Mouse (Mus musculus) forebrain, embryonic 15.5 days (tissue): ENCODE measurements around the gene D7Ertd443e. TPM values are rescaled to one million over a fixed set of nuclear protein-coding genes. Genes with fewer than 3 reads are reported as not detected.

Source experiments
- ATAC-seq: fragments of 200-750 bp; cut with Nextera tagmentation; replicated peaks from 2 replicates; pipeline ENCODE4 v1.8.0; 2017; ENCODE audit warnings: mild to moderate bottlenecking, moderate TSS enrichment, moderate library complexity
- H3K27ac ChIP-seq: fragments of 300-500 bp; sonication (generic); replicated peaks from 2 replicates; pipeline ENCODE4 v1.5.1; 2015; ENCODE audit warnings: mild to moderate bottlenecking, inconsistent platforms
- H3K27me3 ChIP-seq: fragments of 300-500 bp; sonication (generic); 2 replicates; pipeline ENCODE4 v1.6.1; 2015; ENCODE audit warnings: inconsistent platforms
- H3K36me3 ChIP-seq: fragments of 300-500 bp; sonication (generic); 2 replicates; pipeline ENCODE4 v1.6.1; 2015; ENCODE audit warnings: mild to moderate bottlenecking, inconsistent platforms
- H3K4me1 ChIP-seq: fragments of 300-500 bp; sonication (generic); 2 replicates; pipeline ENCODE4 v1.6.1; 2015; ENCODE audit warnings: inconsistent platforms
- H3K4me2 ChIP-seq: fragments of 300-500 bp; sonication (generic); replicated peaks from 2 replicates; pipeline ENCODE4 v1.6.1; 2015; ENCODE audit warnings: mild to moderate bottlenecking, inconsistent platforms
- H3K4me3 ChIP-seq: fragments of 300-500 bp; sonication (generic); 2 replicates; pipeline ENCODE4 v1.5.1; 2015; ENCODE audit warnings: mild to moderate bottlenecking, inconsistent platforms
- H3K9ac ChIP-seq: fragments of 300-500 bp; sonication (generic); replicated peaks from 2 replicates; pipeline ENCODE4 v1.6.1; 2015; ENCODE audit warnings: mild to moderate bottlenecking, inconsistent platforms
- H3K9me3 ChIP-seq: fragments of 300-500 bp; sonication (generic); 2 replicates; pipeline ENCODE4 v1.6.1; 2016; ENCODE audit warnings: inconsistent platforms
- WGBS: fragments of 180-500 bp; shearing (Covaris S2); methylation state at CpG from one replicate; pipeline ENCODE4 v1.1.7; 2015; ENCODE audit warnings: mixed read lengths; 5-methylcytosine and 5-hydroxymethylcytosine counted together
- polyA plus RNA-seq: library from polyadenylated mRNA; unstranded; fragments of >200 nt; fragmentation: Nextera tagmentation; extraction: Ambion mirVana; gene quantifications from 2 replicates; pipeline ENCODE4 v1.2.1, GENCODE M21; 2015

The D7Ertd443e gene
- not detected in 2 replicates for polyA plus RNA-seq

- WGBS = 92% methylated on average over 5 of the region's 5 CpGs
- no peak within 1 kb of the TSS for H3K9ac ChIP-seq
- H3K4me2 ChIP-seq = no peak within 1 kb of the TSS
- ATAC-seq = no peak
- H3K27ac ChIP-seq = no peak within 1 kb of the TSS
- H3K4me3 ChIP-seq = no peak within 1 kb of the TSS
- H3K36me3 ChIP-seq = no peaks in the 10 kb centered on the region
- H3K4me1 ChIP-seq = peaks cover 9% of the 10 kb centered on the region; the same call in 1 of the 2 replicates
- H3K9me3 ChIP-seq = no peaks in the 10 kb centered on the region
- no peaks in the 10 kb centered on the region for H3K27me3 ChIP-seq
Measured at GRCm38 (mm10) chr7:134385561-134385960, at the start of gene D7Ertd443e. TSS of gene D7Ertd443e (minus strand) at chr7:134385661.

DNA sequence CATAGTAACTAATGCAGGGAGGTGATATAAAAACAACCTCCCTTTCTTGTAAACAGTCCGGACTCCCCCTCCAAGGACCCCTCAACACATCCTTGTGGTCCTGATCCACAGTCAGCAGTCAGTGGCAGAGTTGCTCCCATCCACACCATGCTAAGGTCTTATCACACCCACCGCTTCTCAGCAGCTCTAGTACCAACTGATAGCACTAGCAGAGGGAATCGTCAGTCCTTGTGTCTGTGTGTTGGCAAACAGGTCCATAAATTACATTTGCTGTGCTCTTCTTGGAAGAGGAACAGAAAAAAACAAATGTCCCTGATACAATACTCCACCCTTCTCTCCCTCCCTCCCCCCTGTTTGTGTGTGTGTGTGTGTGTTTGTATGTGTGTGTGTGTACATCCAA lies 46.2 kb upstream of the D7Ertd443e start:
- ATAC-seq = no peak
- WGBS = 91% methylated on average over 3 of the region's 3 CpGs
- Histone ChIP-seq H3K4me3 (no peak overlapping the region), H3K27me3 (no peaks in the 10 kb centered on the region), H3K4me2 (no peak overlapping the region), H3K36me3 (no peaks in the 10 kb centered on the region), H3K4me1 (no peaks in the 10 kb centered on the region), H3K27ac (no peak overlapping the region), H3K9ac (no peak overlapping the region), H3K9me3 (no peaks in the 10 kb centered on the region)

DNA sequence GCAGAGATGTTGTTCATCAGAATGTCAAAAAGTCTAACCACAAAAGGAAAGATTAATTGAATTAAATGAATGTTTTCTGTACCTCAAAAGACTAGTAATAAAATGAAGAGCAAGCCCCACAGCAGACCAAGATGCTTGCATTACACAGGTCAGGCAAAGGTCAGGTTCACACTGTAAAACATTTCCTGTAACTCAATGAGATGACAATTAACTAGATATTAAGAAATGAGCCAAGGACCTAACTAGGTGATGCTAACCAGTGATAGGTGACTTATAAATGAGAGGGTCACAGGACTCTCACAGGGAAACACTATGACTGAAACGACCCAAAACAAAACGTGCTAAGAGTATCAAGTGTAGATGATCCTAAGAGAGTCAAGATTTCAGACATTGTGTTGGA lies 43.2 kb upstream of the D7Ertd443e start:
- WGBS = 87% methylated on average over 2 of the region's 2 CpGs

DNA sequence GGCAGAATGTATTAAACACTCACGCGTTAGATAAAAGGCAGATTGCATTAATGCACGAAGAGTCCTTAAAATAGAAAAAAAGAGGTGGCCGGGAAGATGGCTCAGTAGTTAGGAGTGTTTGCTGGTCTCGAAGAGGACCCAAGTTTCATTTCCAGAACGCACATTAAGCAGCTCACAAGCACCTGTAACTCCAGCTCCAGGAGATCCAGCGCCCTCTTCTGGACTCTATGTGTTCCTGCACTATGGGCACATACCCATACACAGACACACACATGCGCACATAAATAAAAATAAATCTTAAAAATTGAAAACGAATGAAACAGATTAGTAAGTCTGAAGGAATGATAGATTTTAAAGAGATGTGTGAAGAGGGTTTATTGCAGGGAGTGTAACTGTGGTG lies 29.6 kb upstream of the D7Ertd443e start:
- no peak overlapping the region for H3K4me2 ChIP-seq
- no peak overlapping the region for H3K27ac ChIP-seq
- no peaks in the 10 kb centered on the region for H3K27me3 ChIP-seq
- no peak overlapping the region for H3K4me3 ChIP-seq
- H3K9ac ChIP-seq = no peak overlapping the region
- no peaks in the 10 kb centered on the region for H3K9me3 ChIP-seq
- 96% methylated on average over 9 of the region's 9 CpGs for WGBS
- H3K4me1 ChIP-seq = peaks cover 6% of the 10 kb centered on the region; the same call in 1 of the 2 replicates
- H3K36me3 ChIP-seq = no peaks in the 10 kb centered on the region
- ATAC-seq = no peak

More for the DNA sequence above, 43.2 kb upstream of the D7Ertd443e start:
- Histone ChIP-seq H3K9ac (no peak overlapping the region), H3K9me3 (no peaks in the 10 kb centered on the region), H3K4me1 (no peaks in the 10 kb centered on the region), H3K4me2 (no peak overlapping the region), H3K27me3 (no peaks in the 10 kb centered on the region), H3K4me3 (no peak overlapping the region), H3K36me3 (no peaks in the 10 kb centered on the region), H3K27ac (no peak overlapping the region)
- ATAC-seq = no peak

DNA sequence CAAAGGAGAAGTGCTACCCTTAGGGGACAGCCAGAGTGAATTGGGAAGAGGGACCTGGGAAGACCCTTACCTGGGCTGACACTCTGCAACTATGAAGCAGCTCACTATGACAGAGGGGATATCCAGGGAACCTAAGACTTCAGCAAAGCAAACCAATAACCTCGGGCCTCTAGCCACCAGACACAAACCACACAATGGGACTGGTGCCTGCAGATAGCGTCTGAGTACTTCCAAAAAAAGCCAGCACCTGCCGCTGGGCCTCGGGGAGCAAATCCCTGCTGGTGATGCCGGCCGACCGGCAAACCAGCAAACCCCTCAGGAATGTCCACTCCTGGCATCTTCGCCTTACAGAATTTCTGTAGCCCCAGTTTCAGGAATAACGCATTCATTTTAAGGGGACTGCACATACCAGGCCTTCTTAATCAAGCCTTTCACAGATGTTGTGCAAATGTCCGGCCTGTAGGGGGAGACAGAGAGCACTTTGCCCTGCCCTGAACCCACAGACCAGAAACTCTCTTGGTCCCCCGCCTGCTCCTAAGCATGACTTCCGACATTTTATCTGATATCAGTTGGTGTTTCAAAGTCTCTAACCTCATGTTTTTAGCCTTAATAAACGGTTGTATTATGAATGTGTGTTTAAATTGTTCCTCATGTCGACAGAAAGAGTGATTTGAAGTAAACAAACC lies 28.7 kb upstream of the D7Ertd443e start:
- H3K4me1 ChIP-seq = peaks cover 6% of the 10 kb centered on the region; the same call in 1 of the 2 replicates
- WGBS = 53% methylated on average over 14 of the region's 14 CpGs
- no peaks in the 10 kb centered on the region for H3K27me3 ChIP-seq
- no peak overlapping the region for H3K9ac ChIP-seq
- ATAC-seq = no peak
- no peak overlapping the region for H3K27ac ChIP-seq
- H3K9me3 ChIP-seq = no peaks in the 10 kb centered on the region
- H3K4me3 ChIP-seq = no peak overlapping the region
- no peak overlapping the region for H3K4me2 ChIP-seq
- H3K36me3 ChIP-seq = no peaks in the 10 kb centered on the region

DNA sequence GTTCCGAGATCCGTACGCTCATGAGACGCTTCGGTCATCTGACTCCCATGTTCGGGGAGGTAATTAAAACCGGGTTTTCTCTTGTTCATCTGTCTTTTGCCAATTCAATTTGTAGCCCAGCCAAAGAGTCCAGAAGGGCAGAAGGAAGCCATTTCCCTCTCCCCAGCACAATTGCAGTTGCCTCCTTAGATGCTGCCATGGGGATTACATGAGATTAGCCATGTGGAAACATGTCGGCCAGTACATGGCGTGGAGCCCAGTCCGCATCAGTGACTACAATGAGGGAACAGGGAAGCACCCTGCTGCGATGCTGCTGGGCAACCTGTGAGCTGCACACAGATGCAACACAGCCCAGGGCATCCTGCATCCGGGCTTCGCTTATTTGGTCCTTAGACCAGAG lies 23.2 kb upstream of the D7Ertd443e start:
- 0 out of 2 replicates have a peak, but pooled peaks have one; percentile 46 for ATAC-seq
- Histone ChIP-seq H3K27ac (no peak overlapping the region), H3K4me3 (no peak overlapping the region), H3K9me3 (no peaks in the 10 kb centered on the region), H3K4me2 (no peak overlapping the region), H3K27me3 (no peaks in the 10 kb centered on the region), H3K9ac (no peak overlapping the region), H3K36me3 (no peaks in the 10 kb centered on the region), H3K4me1 (peaks cover 5% of the 10 kb centered on the region; the same call in 1 of the 2 replicates)
- WGBS = 73% methylated on average over 13 of the region's 13 CpGs

DNA sequence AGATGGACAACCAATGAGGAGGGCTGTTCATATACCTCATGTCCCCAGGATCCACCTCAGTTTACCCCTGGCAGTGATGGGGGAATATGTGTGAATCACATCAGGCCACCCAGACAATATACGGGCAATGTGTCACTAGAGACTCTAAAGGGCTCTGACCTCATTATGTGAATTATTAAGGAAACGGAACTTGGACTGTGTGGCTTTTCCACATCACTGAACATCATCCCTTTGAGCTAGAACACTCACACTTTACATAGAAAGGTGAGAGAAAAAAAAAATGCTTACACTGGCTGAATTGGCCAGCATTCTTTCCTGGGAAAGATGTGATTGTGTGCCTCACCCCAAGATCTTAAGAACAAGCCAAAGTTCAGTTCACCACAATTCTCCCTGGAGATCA lies 15.3 kb upstream of the D7Ertd443e start:
- H3K4me2 ChIP-seq = no peak overlapping the region
- H3K9me3 ChIP-seq = no peaks in the 10 kb centered on the region
- H3K4me1 ChIP-seq = no peaks in the 10 kb centered on the region
- H3K27me3 ChIP-seq = no peaks in the 10 kb centered on the region
- no peak overlapping the region for H3K9ac ChIP-seq
- 54% methylated on average over 2 of the region's 2 CpGs for WGBS
- H3K4me3 ChIP-seq = no peak overlapping the region
- no peaks in the 10 kb centered on the region for H3K36me3 ChIP-seq
- no peak overlapping the region for H3K27ac ChIP-seq
- no peak for ATAC-seq

GRCm38 (mm10) chr7:134396769-134397168 lies 11.3 kb upstream of the D7Ertd443e start:
- no peaks in the 10 kb centered on the region for H3K27me3 ChIP-seq
- no peaks in the 10 kb centered on the region for H3K36me3 ChIP-seq
- no peaks in the 10 kb centered on the region for H3K9me3 ChIP-seq
- H3K27ac ChIP-seq = no peak overlapping the region
- H3K4me3 ChIP-seq = no peak overlapping the region
- no peak for ATAC-seq
- no peaks in the 10 kb centered on the region for H3K4me1 ChIP-seq
- WGBS = 73% methylated on average over 8 of the region's 8 CpGs
- H3K4me2 ChIP-seq = no peak overlapping the region
- H3K9ac ChIP-seq = no peak overlapping the region

DNA sequence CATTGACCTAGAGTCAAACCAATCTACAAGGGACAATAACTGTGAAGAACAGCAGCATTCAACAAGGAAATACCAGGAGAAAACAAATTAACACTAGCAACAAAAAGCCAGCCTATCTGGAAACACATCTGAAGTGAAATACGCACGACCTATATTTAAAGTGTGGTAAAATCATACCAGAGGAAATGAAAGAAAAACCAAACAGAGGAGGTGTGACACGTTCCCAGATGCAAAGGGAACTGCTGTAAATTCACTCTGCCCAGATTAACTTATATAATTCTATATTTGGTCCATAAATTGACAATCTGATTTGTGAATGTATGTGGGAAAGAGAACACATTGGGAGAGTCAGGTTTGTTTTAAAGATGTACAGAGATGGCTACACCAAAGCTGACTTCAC lies 2.7 kb downstream of the D7Ertd443e start:
- H3K36me3 ChIP-seq = no peaks in the 10 kb centered on the region
- ATAC-seq = no peak
- H3K4me3 ChIP-seq = no peak overlapping the region
- peaks cover 9% of the 10 kb centered on the region; the same call in 1 of the 2 replicates for H3K4me1 ChIP-seq
- no peak overlapping the region for H3K9ac ChIP-seq
- H3K4me2 ChIP-seq = no peak overlapping the region
- no peaks in the 10 kb centered on the region for H3K27me3 ChIP-seq
- H3K27ac ChIP-seq = no peak overlapping the region
- WGBS = 87% methylated on average over 3 of the region's 3 CpGs
- no peaks in the 10 kb centered on the region for H3K9me3 ChIP-seq

GRCm38 (mm10) chr7:134381407-134381861 lies 4.0 kb downstream of the D7Ertd443e start:
- H3K27me3 ChIP-seq = no peaks in the 10 kb centered on the region
- peak; percentile 67 for ATAC-seq
- 30% methylated on average over 4 of the region's 4 CpGs for WGBS
- H3K9me3 ChIP-seq = no peaks in the 10 kb centered on the region
- no peaks in the 10 kb centered on the region for H3K36me3 ChIP-seq
- H3K27ac ChIP-seq = peak overlapping the region; percentile 55
- no peak overlapping the region for H3K4me3 ChIP-seq
- no peak overlapping the region for H3K9ac ChIP-seq
- H3K4me2 ChIP-seq = no peak overlapping the region
- peaks cover 16% of the 10 kb centered on the region for H3K4me1 ChIP-seq

GRCm38 (mm10) chr7:134378273-134378672 lies 7.2 kb downstream of the D7Ertd443e start:
- Histone ChIP-seq H3K4me3 (no peak overlapping the region), H3K36me3 (no peaks in the 10 kb centered on the region), H3K9me3 (no peaks in the 10 kb centered on the region), H3K9ac (no peak overlapping the region), H3K4me2 (no peak overlapping the region), H3K27me3 (no peaks in the 10 kb centered on the region), H3K27ac (no peak overlapping the region), H3K4me1 (peaks cover 17% of the 10 kb centered on the region)
- WGBS = 46% methylated on average over 4 of the region's 4 CpGs
- 0 out of 2 replicates have a peak, but pooled peaks have one; percentile 38 for ATAC-seq

DNA sequence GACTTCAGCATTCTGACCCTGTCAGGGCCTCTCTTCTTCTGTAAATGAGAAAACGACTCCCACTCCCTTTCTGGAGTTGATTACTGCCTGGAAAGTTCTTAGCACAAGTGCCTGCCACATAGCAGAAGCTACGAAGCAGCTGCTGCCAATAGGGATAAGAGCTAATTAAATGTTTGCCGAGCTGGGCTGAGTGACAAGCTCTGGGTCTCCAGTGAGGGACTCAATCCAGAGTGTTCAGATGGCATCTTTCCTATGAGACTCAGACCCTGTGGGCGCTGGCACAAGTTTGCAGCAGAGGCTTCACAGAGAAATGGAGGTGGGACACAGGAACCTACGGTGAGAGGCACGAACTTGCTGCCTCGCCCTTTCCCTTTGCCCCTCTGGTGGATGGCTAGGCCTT lies 8.7 kb downstream of the D7Ertd443e start:
- Histone ChIP-seq H3K9me3 (no peaks in the 10 kb centered on the region), H3K27ac (peak overlapping the region; percentile 57; the same call in 1 of the 2 replicates), H3K4me3 (no peak overlapping the region), H3K36me3 (no peaks in the 10 kb centered on the region), H3K4me1 (peaks cover 16% of the 10 kb centered on the region), H3K27me3 (no peaks in the 10 kb centered on the region), H3K9ac (no peak overlapping the region), H3K4me2 (no peak overlapping the region)
- 42% methylated on average over 7 of the region's 7 CpGs for WGBS
- ATAC-seq = peak; percentile 70

- Histone ChIP-seq H3K4me3 (no peak overlapping the region), H3K9ac (no peak overlapping the region), H3K4me1 (peaks cover 8% of the 10 kb centered on the region), H3K36me3 (no peaks in the 10 kb centered on the region), H3K27ac (no peak overlapping the region), H3K4me2 (no peak overlapping the region), H3K9me3 (no peaks in the 10 kb centered on the region), H3K27me3 (no peaks in the 10 kb centered on the region)
- no peak for ATAC-seq
- 63% methylated on average over 5 of the region's 5 CpGs for WGBS
Measured at GRCm38 (mm10) chr7:134372276-134372675, 13.2 kb downstream of the D7Ertd443e start.
